In genomic region chr6:122825923-122826742, GRCm38 (mm10) we compare ENCODE assay signal across 7 mouse cellular contexts. TPM values are rescaled to one million over a fixed set of nuclear protein-coding genes. Genes with fewer than 3 reads are reported as not detected.
DNase-seq lines count a peak whose midpoint lies in the region; ATAC-seq and TF ChIP-seq lines count a peak whose summit lies in the region.

No protein-coding gene starts in this region.

- peak overlapping the region; percentile 53 for H3K9ac ChIP-seq in hindbrain, embryonic 15.5 days

- H3K27me3 ChIP-seq in hindbrain, embryonic 15.5 days: no peaks in the 10 kb centered on the region

- TF ChIP-seq CTCF in left cerebral cortex, adult 2 months (IDR thresholded peaks at IDR 0.05): no peak

- H3K4me1 ChIP-seq in hindbrain, embryonic 15.5 days (replicated peaks): peaks cover 47% of the 10 kb centered on the region

- H3K9me3 ChIP-seq in hindbrain, embryonic 15.5 days: no peaks in the 10 kb centered on the region

- intact Hi-C loops in left cerebral cortex, adult 2 months (cut with DNase I): no loop called here

- peak overlapping the region; percentile 42 for H3K4me3 ChIP-seq in hindbrain, embryonic 15.5 days
- peak overlapping the region; percentile 39 for H3K4me3 ChIP-seq in left cerebral cortex, adult 2 months
- H3K4me3 ChIP-seq in macrophage (ENCODE audit: inconsistent target): peak overlapping the region; percentile 10; the same call in 1 of the 2 replicates

- peak; percentile 63 for ATAC-seq in hindbrain, embryonic 15.5 days (ENCODE audit: low FRiP score, low read depth)

- DNase-seq in T-cell, adult 2 months (ENCODE audit: low spot score): peak; percentile 73
- DNase-seq in cerebellum, postnatal 25 days: peak; percentile 79 to 84
- peak; percentile 66 to 76 for DNase-seq in frontal cortex, postnatal 25 days (ENCODE audit: low spot score in 2 of 2)
- DNase-seq in left cerebral cortex, adult 2 months (ENCODE audit: extremely low spot score in 1 of 2, low spot score in 2 of 2): peak; percentile 83 to 88
- DNase-seq in right cerebral cortex, postnatal 14 days: peak; percentile 79

- H3K27ac ChIP-seq in hindbrain, embryonic 15.5 days (replicated peaks): peak overlapping the region; percentile 51; the same call in 1 of the 2 replicates
- H3K27ac ChIP-seq in left cerebral cortex, adult 2 months: peak overlapping the region; percentile 57
- no peak overlapping the region for H3K27ac ChIP-seq in macrophage

- H3K4me2 ChIP-seq in hindbrain, embryonic 15.5 days: peak overlapping the region; percentile 79

- H3K36me3 ChIP-seq in hindbrain, embryonic 15.5 days: peaks cover 25% of the 10 kb centered on the region
- peaks cover 38% of the 10 kb centered on the region; the same call in 1 of the 2 replicates for H3K36me3 ChIP-seq in macrophage (ENCODE audit: inconsistent target)

- H3K79me2 ChIP-seq in macrophage (ENCODE audit: inconsistent target): peaks cover 83% of the 10 kb centered on the region

- WGBS in hindbrain, embryonic 15.5 days: 4% methylated on average over 27 of the region's 29 CpGs
- 25% methylated on average over 22 of the region's 29 CpGs for WGBS in macrophage (ENCODE audit: missing documents)

RNA-seq across cellular contexts. Expression of gene Foxj2, which starts 6.4 kb away (rescaled TPM):
- polyA plus RNA-seq in hindbrain, embryonic 15.5 days (2015; fragmentation: Nextera tagmentation; extraction: Ambion mirVana): 8.2 and 9.0 TPM in 2 replicates
- 10 to 100 TPM; 28.4 to 29.2 TPM for total RNA-seq in left cerebral cortex, adult 2 months (2021)
- 10 to 100 TPM in 20 of 26 experiments, 1 to 10 TPM in 6; 2.6 to 31.0 (median 16.2) TPM for total RNA-seq in macrophage (2018; cell fraction: chromatin; rRNA removed)
- total RNA-seq in macrophage (2018; cell fraction: cytosol; rRNA removed): 10 to 100 TPM in 25 of 26 experiments, 1 to 10 TPM in 1; 9.2 to 27.1 (median 21.6) TPM
- total RNA-seq in macrophage (2018; cell fraction: nucleus; rRNA removed): 10 to 100 TPM in 25 of 26 experiments, 1 to 10 TPM in 1; 8.9 to 41.2 (median 20.1) TPM
- polyA plus RNA-seq in macrophage (2018): 12.2 to 18.5 TPM (median 15.1 TPM) in 3 replicates

RNA-seq across cellular contexts. Expression of gene Slc2a3, which starts 24.7 kb away (rescaled TPM):
- 43.4 and 44.5 TPM in 2 replicates for polyA plus RNA-seq in hindbrain, embryonic 15.5 days (2015; fragmentation: Nextera tagmentation; extraction: Ambion mirVana)
- 100 to 1,000 TPM; 111 to 128 TPM for total RNA-seq in left cerebral cortex, adult 2 months (2021)
- total RNA-seq in macrophage (2018; cell fraction: chromatin; rRNA removed): 1 to 10 TPM in 21 of 26 experiments, under 1 TPM in 5; 0.51 to 9.7 (median 4.3) TPM
- total RNA-seq in macrophage (2018; cell fraction: cytosol; rRNA removed): 1 to 10 TPM; 2.2 to 7.4 (median 4.6) TPM
- total RNA-seq in macrophage (2018; cell fraction: nucleus; rRNA removed): 10 to 100 TPM in 2 of 26 experiments, 1 to 10 TPM in 24; 1.3 to 10.6 (median 3.9) TPM
- 2.4 to 6.9 TPM (median 3.4 TPM) in 3 replicates for polyA plus RNA-seq in macrophage (2018)

RNA-seq across cellular contexts. Expression of gene C3ar1, which starts 29.8 kb away (rescaled TPM):
- polyA plus RNA-seq in hindbrain, embryonic 15.5 days (2015; fragmentation: Nextera tagmentation; extraction: Ambion mirVana): 1.7 and 2.6 TPM in 2 replicates
- under 1 TPM; 0.47 to 0.75 TPM for total RNA-seq in left cerebral cortex, adult 2 months (2021)
- 100 to 1,000 TPM in 20 of 26 experiments, 10 to 100 TPM in 6; 26.3 to 225 (median 136) TPM for total RNA-seq in macrophage (2018; cell fraction: chromatin; rRNA removed)
- 100 to 1,000 TPM; 577 to 982 (median 775) TPM for total RNA-seq in macrophage (2018; cell fraction: cytosol; rRNA removed)
- 1,000 to 10,000 TPM in 1 of 26 experiments, 100 to 1,000 TPM in 25; 108 to 1,011 (median 584) TPM for total RNA-seq in macrophage (2018; cell fraction: nucleus; rRNA removed)
- polyA plus RNA-seq in macrophage (2018): 541 to 857 TPM (median 783 TPM) in 3 replicates

RNA-seq across cellular contexts. Expression of gene Necap1, which starts 48.1 kb away (rescaled TPM):
- 146 and 152 TPM in 2 replicates for polyA plus RNA-seq in hindbrain, embryonic 15.5 days (2015; fragmentation: Nextera tagmentation; extraction: Ambion mirVana)
- total RNA-seq in left cerebral cortex, adult 2 months (2021): 100 to 1,000 TPM; 171 to 192 TPM
- 100 to 1,000 TPM in 18 of 26 experiments, 10 to 100 TPM in 8; 42.4 to 263 (median 153) TPM for total RNA-seq in macrophage (2018; cell fraction: chromatin; rRNA removed)
- 10 to 100 TPM; 15.9 to 61.6 (median 51.9) TPM for total RNA-seq in macrophage (2018; cell fraction: cytosol; rRNA removed)
- total RNA-seq in macrophage (2018; cell fraction: nucleus; rRNA removed): 100 to 1,000 TPM in 12 of 26 experiments, 10 to 100 TPM in 14; 39.8 to 139 (median 93.1) TPM
- polyA plus RNA-seq in macrophage (2018): 43.5 to 54.5 TPM (median 45.5 TPM) in 3 replicates

Comparison
In these comparisons a context has a peak if more than half of its experiments do, and no peak if none do; other contexts are left out.
1. RNA of gene C3ar1, which starts 29.8 kb away (polyA plus RNA-seq): 541 to 857 TPM in macrophage; 1.7 to 2.6 TPM in hindbrain, embryonic 15.5 days; every median in the first group is over 100 times any median in the second.
2. Peak in every context shown above with its lines, with median percentiles within 50 percentile points of each other: DNase-seq and H3K4me3 ChIP-seq.